Mouse (Mus musculus) stomach, embryonic 16.5 days (tissue): Measurements from ENCODE around the gene Lpp. TPM values are rescaled to one million over a fixed set of nuclear protein-coding genes. Genes with fewer than 3 reads are reported as not detected.

Experiments used
- ATAC-seq: fragments of 200-750 bp; cut with Nextera tagmentation; 2 replicates; pipeline ENCODE4 v1.8.0; 2017; ENCODE audit warnings: moderate number of reproducible peaks, moderate TSS enrichment; ENCODE audit not compliant: insufficient read depth, low FRiP score
- H3K27ac ChIP-seq: fragments of 300-500 bp; sonication (generic); 2 replicates; pipeline ENCODE4 v1.5.1; 2014; ENCODE audit warnings: low read length
- H3K27me3 ChIP-seq: fragments of 300-500 bp; sonication (generic); 2 replicates; pipeline ENCODE4 v1.6.1; 2014; ENCODE audit warnings: low read length, control low read depth, mixed read lengths; ENCODE audit not compliant: control insufficient read depth, insufficient read depth
- H3K36me3 ChIP-seq: fragments of 300-500 bp; sonication (generic); 2 replicates; pipeline ENCODE4 v1.6.1; 2014; ENCODE audit warnings: low read length; ENCODE audit not compliant: control insufficient read depth, insufficient read depth
- H3K4me1 ChIP-seq: fragments of 300-500 bp; sonication (generic); 2 replicates; pipeline ENCODE4 v1.6.1; 2014; ENCODE audit warnings: low read length, control low read depth, mixed read lengths; ENCODE audit not compliant: control insufficient read depth, insufficient read depth
- H3K4me2 ChIP-seq: fragments of 300-500 bp; sonication (generic); 2 replicates; pipeline ENCODE4 v1.6.1; 2014; ENCODE audit warnings: low read depth, low read length, mixed read lengths
- H3K4me3 ChIP-seq: fragments of 300-500 bp; sonication (generic); replicated peaks from 2 replicates; pipeline ENCODE4 v1.5.1; 2014; ENCODE audit warnings: mild to moderate bottlenecking, low read length
- H3K9ac ChIP-seq: fragments of 300-500 bp; sonication (generic); 2 replicates; pipeline ENCODE4 v1.6.1; 2014; ENCODE audit warnings: low read length
- H3K9me3 ChIP-seq: fragments of 300-500 bp; sonication (generic); replicated peaks from 2 replicates; pipeline ENCODE4 v1.6.1; 2016; ENCODE audit warnings: low read length, control low read depth; ENCODE audit not compliant: control insufficient read depth
- WGBS: fragments of 180-500 bp; shearing (Covaris S2); extraction: QIAGEN DNeasy Blood & Tissue Kit; methylation state at CpG from one replicate; pipeline ENCODE4 v1.1.7; 2014; 5-methylcytosine and 5-hydroxymethylcytosine counted together
- polyA plus RNA-seq: library from polyadenylated mRNA; unstranded; fragments of >200 nt; fragmentation: Nextera tagmentation; extraction: Ambion mirVana; gene quantifications from 2 replicates; pipeline ENCODE4 v1.2.1, GENCODE M21; 2015

Lpp gene
- polyA plus RNA-seq, 1 experiment from 2014 or later: 79.4 TPM

DNA sequence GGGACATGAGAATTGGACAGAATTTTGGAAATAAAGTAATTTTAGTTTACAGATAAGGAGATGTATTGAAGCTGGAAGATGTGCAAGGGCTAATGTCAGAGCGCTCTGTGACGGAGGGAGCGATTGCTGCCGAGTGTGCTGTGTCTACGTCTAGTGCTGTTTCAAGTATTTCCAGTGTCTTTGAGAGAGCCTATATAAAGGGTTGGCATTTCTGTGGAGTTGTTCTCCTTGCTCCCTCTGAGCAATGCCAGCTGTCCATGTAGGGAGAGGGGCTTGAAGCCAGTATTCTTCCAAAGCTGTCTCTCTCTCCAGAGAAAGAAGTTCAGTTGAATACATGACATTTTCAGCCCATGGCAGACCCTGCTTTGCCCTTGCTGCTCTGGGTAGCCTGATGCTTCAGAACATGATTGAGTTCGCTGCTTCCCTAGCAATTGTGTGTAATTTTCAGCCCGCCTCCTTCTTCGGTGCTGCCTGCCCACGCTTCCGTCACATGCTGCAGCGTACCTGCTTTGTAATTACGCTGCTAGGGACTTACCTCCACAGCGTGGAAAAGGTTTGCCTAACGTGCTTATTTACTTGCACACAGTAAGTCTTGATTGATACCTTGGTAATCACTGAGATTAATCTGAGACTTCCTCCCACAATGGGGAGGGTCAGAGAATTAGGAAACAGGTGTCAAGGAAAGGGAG is 207.1 kb downstream of the Lpp start:
- no peaks in the 10 kb centered on the region for H3K9me3 ChIP-seq
- no peak overlapping the region for H3K9ac ChIP-seq
- H3K27ac ChIP-seq: no peak overlapping the region
- H3K4me1 ChIP-seq: no peaks in the 10 kb centered on the region
- no peak for ATAC-seq
- H3K36me3 ChIP-seq: no peaks in the 10 kb centered on the region
- H3K4me2 ChIP-seq: no peak overlapping the region
- no peaks in the 10 kb centered on the region for H3K27me3 ChIP-seq
- 77% methylated on average over 14 of the region's 14 CpGs for WGBS
- no peak overlapping the region for H3K4me3 ChIP-seq

DNA sequence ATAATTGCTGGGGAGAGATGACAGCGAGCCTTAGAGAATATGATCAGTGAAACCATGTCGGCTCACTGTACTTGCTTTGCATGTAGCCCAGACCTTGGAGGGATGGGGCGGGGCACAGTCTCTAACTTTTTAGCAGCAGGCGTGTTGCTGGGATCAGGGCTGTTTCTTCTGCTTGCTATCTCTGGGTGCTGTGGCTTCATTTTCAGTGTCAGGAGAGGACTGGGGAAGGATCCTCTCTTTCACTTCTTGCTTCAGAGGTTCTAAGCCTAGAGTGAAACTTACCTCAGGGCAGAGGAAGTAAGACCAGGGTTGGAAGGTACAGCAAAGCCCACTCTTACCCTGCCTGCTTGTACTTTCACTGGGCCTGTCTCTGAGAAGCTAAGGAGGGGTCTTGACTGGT is 210.0 kb downstream of the Lpp start:
- Histone ChIP-seq H3K9me3 (no peaks in the 10 kb centered on the region), H3K27me3 (no peaks in the 10 kb centered on the region), H3K4me2 (no peak overlapping the region), H3K27ac (no peak overlapping the region), H3K4me3 (no peak overlapping the region), H3K36me3 (no peaks in the 10 kb centered on the region), H3K9ac (no peak overlapping the region), H3K4me1 (peaks cover 6% of the 10 kb centered on the region; the same call in 1 of the 2 replicates)
- ATAC-seq: no peak
- WGBS: 70% methylated on average over 4 of the region's 4 CpGs

DNA sequence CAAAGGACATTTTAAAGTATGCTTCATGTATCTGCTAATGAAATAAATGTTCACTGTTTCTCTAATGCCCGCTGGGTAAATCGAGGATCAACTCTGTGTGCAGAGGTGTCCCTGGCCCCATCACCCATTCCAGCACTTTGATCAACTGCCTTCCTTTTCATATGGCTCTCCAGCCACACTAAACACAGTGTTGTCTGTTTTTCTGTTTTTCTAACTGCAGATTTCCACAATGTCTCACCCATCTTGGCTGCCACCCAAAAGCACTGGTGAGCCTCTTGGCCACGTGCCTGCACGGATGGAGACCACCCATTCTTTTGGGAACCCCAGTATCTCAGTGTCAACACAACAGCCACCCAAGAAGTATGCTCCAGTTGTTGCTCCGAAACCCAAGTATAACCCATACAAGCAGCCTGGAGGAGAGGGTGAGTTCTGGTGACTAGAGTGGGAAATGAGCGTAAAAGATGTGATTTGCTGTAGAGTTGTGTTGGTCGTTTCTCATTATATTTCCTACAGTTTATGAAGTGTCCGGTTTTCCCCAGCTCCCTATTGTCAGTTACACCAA is 214.7 kb downstream of the Lpp start:
- no peak overlapping the region for H3K4me3 ChIP-seq
- H3K4me2 ChIP-seq: no peak overlapping the region
- H3K27ac ChIP-seq: no peak overlapping the region
- no peak for ATAC-seq
- peaks cover 6% of the 10 kb centered on the region; the same call in 1 of the 2 replicates for H3K4me1 ChIP-seq
- H3K9ac ChIP-seq: no peak overlapping the region
- H3K9me3 ChIP-seq: no peaks in the 10 kb centered on the region
- WGBS: 69% methylated on average over 8 of the region's 8 CpGs
- H3K27me3 ChIP-seq: no peaks in the 10 kb centered on the region
- 0 out of 2 replicates have a peak, but pooled peaks cover 2% of the 10 kb centered on the region for H3K36me3 ChIP-seq

DNA sequence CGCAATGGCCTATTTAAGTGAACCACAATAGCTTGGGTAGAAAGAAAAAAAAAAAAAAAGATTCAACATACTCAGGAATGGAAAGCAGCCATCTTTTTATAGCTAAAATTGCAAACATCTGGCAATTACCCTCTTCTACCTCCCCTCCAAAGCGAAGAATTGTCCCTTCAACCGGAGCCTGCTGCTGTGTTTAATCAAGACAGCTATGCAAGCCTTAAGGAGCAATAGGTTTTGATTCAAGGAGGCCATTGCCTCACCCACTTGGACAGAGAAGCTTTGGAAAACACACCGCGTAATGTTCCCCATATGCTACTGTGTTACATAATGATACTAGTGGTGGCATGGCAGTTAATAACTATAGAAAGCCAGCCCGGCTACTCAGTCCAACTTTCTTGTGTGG is 226.2 kb downstream of the Lpp start:
- ATAC-seq: no peak
- Histone ChIP-seq H3K27ac (no peak overlapping the region), H3K27me3 (no peaks in the 10 kb centered on the region), H3K4me2 (no peak overlapping the region), H3K4me1 (no peaks in the 10 kb centered on the region), H3K4me3 (no peak overlapping the region), H3K9me3 (no peaks in the 10 kb centered on the region), H3K9ac (no peak overlapping the region), H3K36me3 (no peaks in the 10 kb centered on the region)
- 91% methylated on average over 6 of the region's 6 CpGs for WGBS

DNA sequence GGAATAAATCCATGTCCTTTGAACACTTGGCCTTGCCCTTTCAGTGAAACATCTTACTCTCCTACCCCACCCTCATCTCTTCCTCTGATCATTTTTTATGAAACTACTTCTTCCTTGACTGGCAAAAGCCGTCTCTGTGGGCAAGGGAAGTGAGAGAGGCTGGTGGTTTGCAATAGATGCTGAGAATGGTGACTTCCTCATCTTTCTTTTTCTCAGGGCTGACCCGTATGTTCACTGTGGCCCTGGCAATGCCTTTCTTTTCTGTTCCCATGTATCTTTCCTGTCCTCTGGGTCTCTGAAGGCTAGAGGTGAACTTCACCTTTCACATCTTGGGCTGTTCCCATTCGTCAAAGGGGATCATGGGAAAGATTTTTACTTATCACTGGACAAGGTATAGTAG is 226.7 kb downstream of the Lpp start:
- H3K36me3 ChIP-seq: no peaks in the 10 kb centered on the region
- H3K9me3 ChIP-seq: no peaks in the 10 kb centered on the region
- no peak overlapping the region for H3K4me3 ChIP-seq
- no peaks in the 10 kb centered on the region for H3K4me1 ChIP-seq
- H3K9ac ChIP-seq: no peak overlapping the region
- 84% methylated on average over 3 of the region's 3 CpGs for WGBS
- ATAC-seq: no peak
- no peak overlapping the region for H3K4me2 ChIP-seq
- H3K27me3 ChIP-seq: no peaks in the 10 kb centered on the region
- H3K27ac ChIP-seq: no peak overlapping the region

DNA sequence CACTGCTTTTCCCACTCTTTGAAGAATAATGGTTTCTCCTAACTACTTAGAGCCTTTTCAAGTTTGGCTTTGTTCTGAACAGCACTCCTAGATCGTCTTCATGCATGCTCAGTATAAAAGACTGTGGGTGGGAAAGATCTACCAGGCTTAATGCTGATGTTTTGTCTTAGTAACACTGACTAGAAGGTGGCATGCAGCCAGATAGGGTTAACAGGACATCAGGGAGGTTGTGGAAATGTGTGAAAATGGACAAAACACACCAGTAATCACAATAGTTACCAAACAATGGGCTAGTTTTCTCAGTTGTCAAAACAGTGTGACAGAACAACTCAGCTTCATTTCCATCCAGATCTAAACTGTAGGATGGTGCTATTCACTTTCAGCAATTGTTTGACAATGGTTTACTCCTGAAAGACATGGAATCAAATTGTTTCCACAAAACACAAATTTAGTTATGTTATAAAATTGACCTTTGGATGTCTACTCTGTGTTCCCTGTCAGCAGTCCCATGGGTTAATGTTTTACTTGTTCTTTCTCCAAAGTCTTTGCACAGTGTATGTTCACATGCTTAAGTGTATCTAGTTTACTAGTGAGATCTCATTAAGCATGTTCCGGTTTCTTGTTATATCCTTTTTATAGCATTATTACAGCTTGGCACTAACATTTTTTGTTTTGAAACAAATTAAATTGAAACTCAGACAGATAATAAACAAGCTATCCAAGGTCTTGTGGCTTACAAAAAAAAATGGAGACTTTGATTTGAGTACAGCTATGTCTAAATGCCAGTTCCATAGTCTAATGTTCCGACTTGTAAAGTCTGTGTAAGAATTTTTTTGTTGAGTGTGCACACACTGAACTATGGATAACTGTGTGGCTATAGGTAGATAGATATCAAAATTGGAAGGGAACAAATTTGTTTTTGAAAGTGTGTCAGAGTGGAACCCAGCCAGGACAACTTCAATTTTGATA is 229.2 kb downstream of the Lpp start:
- Histone ChIP-seq H3K27me3 (no peaks in the 10 kb centered on the region), H3K4me3 (no peak overlapping the region), H3K9me3 (no peaks in the 10 kb centered on the region), H3K27ac (no peak overlapping the region), H3K9ac (no peak overlapping the region), H3K36me3 (no peaks in the 10 kb centered on the region), H3K4me2 (no peak overlapping the region), H3K4me1 (no peaks in the 10 kb centered on the region)
- ATAC-seq: no peak
- WGBS: 60% methylated on average over 3 of the region's 3 CpGs

DNA sequence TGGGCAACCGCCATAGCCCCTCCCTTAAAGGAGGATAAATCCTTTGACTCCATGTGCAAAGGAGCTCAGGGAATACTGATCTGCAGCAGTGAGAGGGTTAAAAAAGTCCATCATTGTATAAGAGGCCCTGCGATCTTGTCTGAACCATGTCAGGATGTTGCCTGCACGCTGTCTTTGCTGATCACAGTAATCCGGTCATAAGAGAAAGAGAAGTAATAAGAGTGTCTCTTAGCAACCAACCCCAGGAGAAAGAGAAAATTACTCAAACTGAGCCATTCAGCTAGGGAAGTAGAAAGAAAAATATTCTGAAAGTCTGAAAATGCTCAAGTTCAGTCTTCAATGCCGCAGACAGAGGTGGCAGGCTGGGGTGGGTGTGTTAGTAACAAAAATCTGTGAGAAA is 231.0 kb downstream of the Lpp start:
- Histone ChIP-seq H3K4me1 (no peaks in the 10 kb centered on the region), H3K9ac (no peak overlapping the region), H3K4me3 (no peak overlapping the region), H3K9me3 (no peaks in the 10 kb centered on the region), H3K36me3 (no peaks in the 10 kb centered on the region), H3K27me3 (no peaks in the 10 kb centered on the region), H3K4me2 (no peak overlapping the region), H3K27ac (no peak overlapping the region)
- ATAC-seq: no peak
- WGBS: 55% methylated on average over 5 of the region's 5 CpGs

DNA sequence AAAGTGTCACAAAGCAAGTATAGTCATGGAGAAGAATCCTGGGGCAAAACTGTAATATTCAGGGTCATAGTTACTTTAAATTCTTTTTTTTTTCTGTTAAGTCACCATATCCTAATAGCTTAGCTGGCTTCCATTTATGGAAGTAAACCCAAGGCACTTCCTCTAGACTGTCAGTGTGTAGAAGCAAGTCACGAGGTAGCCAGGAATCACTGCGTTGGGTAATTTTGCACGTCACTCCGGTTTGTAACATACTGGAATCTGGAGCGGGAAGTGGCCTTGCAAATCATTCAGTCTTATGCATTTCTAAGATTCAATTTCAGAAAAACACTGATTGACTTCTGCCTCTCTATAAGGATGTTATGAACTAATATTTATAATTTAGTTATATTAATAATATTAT is 232.3 kb downstream of the Lpp start:
- ATAC-seq: no peak
- no peak overlapping the region for H3K4me2 ChIP-seq
- H3K36me3 ChIP-seq: no peaks in the 10 kb centered on the region
- no peaks in the 10 kb centered on the region for H3K9me3 ChIP-seq
- no peak overlapping the region for H3K9ac ChIP-seq
- no peak overlapping the region for H3K4me3 ChIP-seq
- H3K4me1 ChIP-seq: no peaks in the 10 kb centered on the region
- H3K27me3 ChIP-seq: no peaks in the 10 kb centered on the region
- no peak overlapping the region for H3K27ac ChIP-seq
- 80% methylated on average over 5 of the region's 5 CpGs for WGBS

DNA sequence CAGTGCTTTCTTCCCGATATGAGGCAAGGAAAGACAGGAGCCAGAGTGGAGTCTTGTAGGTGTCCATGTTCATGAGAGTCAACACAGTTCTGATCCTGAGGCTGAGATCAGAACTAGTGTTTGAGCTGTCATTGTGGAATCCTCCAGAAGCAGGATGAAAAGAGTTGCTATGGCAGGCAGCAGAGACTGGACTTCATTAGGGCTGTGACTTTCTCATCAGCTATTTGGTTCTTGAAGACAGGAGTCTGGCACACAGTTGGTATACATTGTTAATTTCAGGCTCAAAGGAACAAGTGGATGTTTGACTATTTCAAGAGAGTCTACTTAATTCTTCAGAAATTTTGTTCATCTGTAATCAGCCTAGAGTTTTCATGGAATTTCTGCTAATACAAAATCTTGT is 235.5 kb downstream of the Lpp start:
- Histone ChIP-seq H3K27me3 (no peaks in the 10 kb centered on the region), H3K27ac (no peak overlapping the region), H3K36me3 (no peaks in the 10 kb centered on the region), H3K4me1 (no peaks in the 10 kb centered on the region), H3K4me3 (no peak overlapping the region), H3K9me3 (no peaks in the 10 kb centered on the region), H3K9ac (no peak overlapping the region), H3K4me2 (no peak overlapping the region)
- ATAC-seq: no peak
- 89% methylated on average over 1 of the region's 1 CpGs for WGBS
